Mouse (Mus musculus) lung, adult 2 months (tissue): Measurements from ENCODE around the gene Fam57a.

Experiments
- CTCF ChIP-seq: fragments of 200-500 bp; IDR thresholded peaks from 2 replicates; pipeline ENCODE4 v1.5.1; 2011; ENCODE audit warnings: mild to moderate bottlenecking, low read length, control low read depth; ENCODE audit not compliant: insufficient read depth
- POLR2A ChIP-seq: fragments of 200-500 bp; IDR thresholded peaks from 2 replicates; pipeline ENCODE4 v1.6.1; 2011; ENCODE audit warnings: low read depth, mild to moderate bottlenecking, control low read depth, low read length, borderline replicate concordance; ENCODE audit errors: extremely low read depth

- TF ChIP-seq CTCF (no peak), POLR2A (no peak)
These were observed 41.5 kb upstream of the Fam57a start for GRCm38 (mm10) chr11:76137996-76138395.
